Mouse (Mus musculus) spleen, adult 2 months (tissue): Measurements from ENCODE around the gene Tcf7l1.

Experiments
- CTCF ChIP-seq: fragments of 200-500 bp; IDR thresholded peaks from 2 replicates; pipeline ENCODE4 v1.5.1; 2011; ENCODE audit warnings: mild to moderate bottlenecking, inconsistent platforms; ENCODE audit not compliant: insufficient read depth, insufficient read length, insufficient replicate concordance; ENCODE audit errors: extremely low read depth
- POLR2A ChIP-seq: fragments of 200-500 bp; IDR thresholded peaks from 2 replicates; pipeline ENCODE4 v1.6.1; 2011; ENCODE audit warnings: low read depth, low read length, inconsistent platforms

- TF ChIP-seq CTCF, result no peak
- TF ChIP-seq POLR2A, result no peak
These were observed 104.7 kb downstream of the Tcf7l1 start for GRCm38 (mm10) chr6:72684260-72684805.
